18 mouse cellular contexts compared by ENCODE assay signal in the genomic region with DNA sequence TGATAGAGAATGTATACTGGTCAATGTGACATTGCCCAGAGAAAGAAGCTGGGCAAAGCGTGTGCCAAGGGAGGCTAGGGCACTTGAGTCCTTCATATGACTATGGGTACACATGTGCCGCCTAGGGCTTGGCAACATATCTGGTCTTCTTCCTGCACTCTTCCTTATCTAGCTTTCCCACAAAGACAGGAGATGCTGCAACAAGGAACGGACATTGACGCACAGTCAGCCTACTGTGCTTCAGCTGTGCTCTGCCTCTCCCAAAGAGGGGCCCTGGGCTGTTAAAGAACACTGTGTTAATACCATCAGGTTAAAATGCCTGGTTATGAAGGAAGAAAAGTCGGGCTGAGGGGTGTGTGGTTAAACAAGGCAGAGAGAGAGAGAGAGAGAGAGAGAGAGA. TPM values are rescaled to one million over a fixed set of nuclear protein-coding genes. Genes with fewer than 3 reads are reported as not detected.
"Had no signal": no experiment of that assay in that cellular context is flagged by ENCODE, and none has a peak within 500 bp of the region (broad histone marks: within the 10 kb centered on the region; RNA-seq: fewer than 3 reads in every experiment).

No protein-coding gene starts in this region.

- H3K27me3 ChIP-seq: neural tube, embryonic 12.5 days; neural tube, embryonic 13.5 days; neural tube, embryonic 15.5 days; stomach, embryonic 15.5 days had no signal

- H3K4me3 ChIP-seq: neural tube, embryonic 12.5 days; neural tube, embryonic 13.5 days; neural tube, embryonic 15.5 days; stomach, embryonic 15.5 days had no signal

- H3K4me2 ChIP-seq: neural tube, embryonic 12.5 days; neural tube, embryonic 13.5 days; neural tube, embryonic 15.5 days; stomach, embryonic 15.5 days had no signal

- DNase-seq: retina, postnatal 1 day; right cerebral cortex, adult 18-20 months; right cerebral cortex, postnatal 14 days; right cerebral cortex, postnatal 25 days; right cerebral cortex, postnatal 4 days; spleen, adult 18-20 months; thymus, adult 18-20 months; thymus, adult 2 months; thymus, postnatal 14 days; thymus, postnatal 25 days; thymus, postnatal 36 days; thymus, postnatal 4 days had no signal

- H3K9ac ChIP-seq: neural tube, embryonic 12.5 days; neural tube, embryonic 13.5 days; neural tube, embryonic 15.5 days; stomach, embryonic 15.5 days had no signal

- H3K9me3 ChIP-seq: neural tube, embryonic 12.5 days; neural tube, embryonic 13.5 days; neural tube, embryonic 15.5 days; stomach, embryonic 15.5 days had no signal

- H3K36me3 ChIP-seq: neural tube, embryonic 12.5 days; neural tube, embryonic 13.5 days; neural tube, embryonic 15.5 days; stomach, embryonic 15.5 days had no signal

- H3K4me1 ChIP-seq: neural tube, embryonic 12.5 days; stomach, embryonic 15.5 days had no signal

- H3K27ac ChIP-seq: neural tube, embryonic 12.5 days; stomach, embryonic 15.5 days had no signal

RNA-seq across cellular contexts. Expression of a gene that starts 6.2 kb away (rescaled TPM):
- total RNA-seq: neutrophil, adult 5-6 weeks had no signal

RNA-seq across cellular contexts. Expression of a gene that starts 36.3 kb away (rescaled TPM):
- total RNA-seq: neutrophil, adult 5-6 weeks had no signal
- polyA plus RNA-seq: spleen, adult 2 months had no signal
